Comparison of ENCODE assay signal across 30 mouse cellular contexts in genomic region chr12:75587501-75587900, GRCm38 (mm10). TPM values are rescaled to one million over a fixed set of nuclear protein-coding genes. Genes with fewer than 3 reads are reported as not detected.
DNase-seq lines count a peak whose midpoint lies in the region; ATAC-seq and TF ChIP-seq lines count a peak whose summit lies in the region.
"Had no signal": no experiment of that assay in that cellular context is flagged by ENCODE, and none has a peak within 500 bp of the region (broad histone marks: within the 10 kb centered on the region; RNA-seq: fewer than 3 reads in every experiment).

No protein-coding gene starts in this region.

- intact Hi-C loops in left cerebral cortex, adult 2 months (cut with DNase I), result no loop called here

- no peaks in the 10 kb centered on the region for H3K9me3 ChIP-seq in forebrain, postnatal 0 days (ENCODE audit: low read length)
- no peaks in the 10 kb centered on the region for H3K9me3 ChIP-seq in forebrain, embryonic 16.5 days (ENCODE audit: control insufficient read depth, low read length)
- no peaks in the 10 kb centered on the region for H3K9me3 ChIP-seq in ES-E14 (ENCODE audit: control insufficient read depth, insufficient read depth, low read depth, low read length)
- no peaks in the 10 kb centered on the region for H3K9me3 ChIP-seq in midbrain, embryonic 13.5 days
- H3K9me3 ChIP-seq: embryonic facial prominence, embryonic 15.5 days; intestine, embryonic 15.5 days; limb, embryonic 10.5 days; megakaryocyte, embryonic 14.5 days; midbrain, embryonic 15.5 days; neural tube, embryonic 13.5 days had no signal

- ATAC-seq in forebrain, postnatal 0 days, result no peak
- ATAC-seq in forebrain, embryonic 16.5 days, result no peak
- no peak for ATAC-seq in midbrain, embryonic 13.5 days
- ATAC-seq: activated CD4-positive, CD25-positive, alpha-beta regulatory T cell, adult 4 months; forebrain, embryonic 14.5 days; intestine, embryonic 15.5 days; midbrain, embryonic 15.5 days; Patski had no signal

- DNase-seq in forebrain, postnatal 0 days, result no peak
- no peak for DNase-seq in left cerebral cortex, adult 2 months (ENCODE audit: extremely low spot score in 1 of 2, low spot score in 2 of 2)
- DNase-seq in left cerebral cortex, adult 11 months (ENCODE audit: low spot score), result no peak
- DNase-seq in 3T3-L1 (ENCODE audit: low read depth, low spot score) (peak; percentile 25), ES-E14 (ENCODE audit: low read depth, low spot score) (peak; percentile 30)
- no peak for DNase-seq in retina, postnatal 1 day
- DNase-seq: adrenal gland, postnatal 10 days; B cell, adult 2 months; cerebellum, adult 9-11 months; gastrocnemius, postnatal 10 days; heart, adult 18-20 months; kidney, adult 9 months; kidney, postnatal 36 days; lung, adult 2 months; lung, postnatal 36 days; right cerebral cortex, postnatal 4 days; thymus, adult 18-20 months had no signal

- TF ChIP-seq CTCF in forebrain, postnatal 0 days (IDR thresholded peaks at IDR 0.05; ENCODE audit: low read depth), result peak; percentile 17; the same call in 1 of the 2 replicates
- TF ChIP-seq CTCF in left cerebral cortex, adult 2 months (IDR thresholded peaks at IDR 0.05), result peak; percentile 23

- in situ Hi-C loops in ES-E14 (cut with MboI; ENCODE audit: low sequenced_read_pairs in 2 of 2, unreplicated experiment in 2 of 2), result no loop called here

- peaks cover 19% of the 10 kb centered on the region for H3K36me3 ChIP-seq in forebrain, postnatal 0 days (ENCODE audit: insufficient read depth)
- peaks cover 9% of the 10 kb centered on the region for H3K36me3 ChIP-seq in forebrain, embryonic 16.5 days (ENCODE audit: control insufficient read depth, insufficient read depth)
- peaks cover 5% of the 10 kb centered on the region; the same call in 1 of the 2 replicates for H3K36me3 ChIP-seq in ES-E14 (ENCODE audit: control insufficient read depth, insufficient read depth, low read length, poor library complexity, severe bottlenecking)
- H3K36me3 ChIP-seq in midbrain, embryonic 13.5 days, result peaks cover 51% of the 10 kb centered on the region

- no peaks in the 10 kb centered on the region for H3K4me1 ChIP-seq in forebrain, postnatal 0 days (ENCODE audit: insufficient read depth)
- H3K4me1 ChIP-seq in forebrain, embryonic 16.5 days (replicated peaks; ENCODE audit: control insufficient read depth, insufficient read depth, low read length), result peaks cover 3% of the 10 kb centered on the region; the same call in 1 of the 2 replicates
- no peaks in the 10 kb centered on the region for H3K4me1 ChIP-seq in ES-E14 (ENCODE audit: control insufficient read depth in 2 of 2, insufficient read depth in 2 of 2, low read length in 2 of 2, poor library complexity in 1 of 2)
- H3K4me1 ChIP-seq in midbrain, embryonic 13.5 days (replicated peaks), result no peaks in the 10 kb centered on the region
- H3K4me1 ChIP-seq: embryonic facial prominence, embryonic 15.5 days; intestine, embryonic 15.5 days; limb, embryonic 10.5 days; midbrain, embryonic 15.5 days; neural tube, embryonic 13.5 days had no signal

- no peak overlapping the region for H3K4me2 ChIP-seq in forebrain, postnatal 0 days (ENCODE audit: low read depth)
- H3K4me2 ChIP-seq in forebrain, embryonic 16.5 days (ENCODE audit: low read length), result no peak overlapping the region
- no peak overlapping the region for H3K4me2 ChIP-seq in midbrain, embryonic 13.5 days (replicated peaks)
- H3K4me2 ChIP-seq: embryonic facial prominence, embryonic 15.5 days; hindbrain, embryonic 14.5 days; intestine, embryonic 15.5 days; midbrain, embryonic 15.5 days; neural tube, embryonic 13.5 days had no signal

- H3K27ac ChIP-seq in forebrain, postnatal 0 days (ENCODE audit: low read depth, low read length), result no peak overlapping the region
- H3K27ac ChIP-seq in forebrain, embryonic 16.5 days (ENCODE audit: low read length), result no peak overlapping the region
- H3K27ac ChIP-seq in left cerebral cortex, adult 2 months, result no peak overlapping the region
- no peak overlapping the region for H3K27ac ChIP-seq in ES-E14 (ENCODE audit: insufficient read depth, low read depth, low read length, poor library complexity, severe bottlenecking)
- H3K27ac ChIP-seq in midbrain, embryonic 13.5 days, result no peak overlapping the region
- H3K27ac ChIP-seq: embryonic facial prominence, embryonic 15.5 days; hindbrain, embryonic 14.5 days; intestine, embryonic 15.5 days; limb, embryonic 10.5 days; midbrain, embryonic 15.5 days; neural tube, embryonic 13.5 days had no signal

- H3K4me3 ChIP-seq in forebrain, postnatal 0 days (ENCODE audit: low read depth, low read length), result no peak overlapping the region
- H3K4me3 ChIP-seq in forebrain, embryonic 16.5 days (replicated peaks; ENCODE audit: low read length), result no peak overlapping the region
- no peak overlapping the region for H3K4me3 ChIP-seq in left cerebral cortex, adult 2 months
- no peak overlapping the region for H3K4me3 ChIP-seq in ES-E14 (ENCODE audit: insufficient read depth in 1 of 2, low read depth in 1 of 2, low read length in 2 of 2, poor library complexity in 1 of 2, severe bottlenecking in 1 of 2)
- no peak overlapping the region for H3K4me3 ChIP-seq in midbrain, embryonic 13.5 days (replicated peaks)
- H3K4me3 ChIP-seq: embryonic facial prominence, embryonic 15.5 days; intestine, embryonic 15.5 days; limb, embryonic 10.5 days; megakaryocyte, embryonic 14.5 days; midbrain, embryonic 15.5 days; myocyte; neural tube, embryonic 13.5 days had no signal

- no peaks in the 10 kb centered on the region for H3K27me3 ChIP-seq in forebrain, postnatal 0 days (ENCODE audit: insufficient read depth, low read length)
- no peaks in the 10 kb centered on the region for H3K27me3 ChIP-seq in forebrain, embryonic 16.5 days (replicated peaks; ENCODE audit: control insufficient read depth, insufficient read depth, low read length)
- H3K27me3 ChIP-seq in midbrain, embryonic 13.5 days, result no peaks in the 10 kb centered on the region
- H3K27me3 ChIP-seq: embryonic facial prominence, embryonic 15.5 days; intestine, embryonic 15.5 days; megakaryocyte, embryonic 14.5 days; midbrain, embryonic 15.5 days; neural tube, embryonic 13.5 days; Patski had no signal

- H3K9ac ChIP-seq in forebrain, postnatal 0 days, result no peak overlapping the region
- no peak overlapping the region for H3K9ac ChIP-seq in forebrain, embryonic 16.5 days (replicated peaks; ENCODE audit: low read depth, low read length)
- H3K9ac ChIP-seq in ES-E14 (ENCODE audit: insufficient read depth, low read depth, low read length, poor library complexity, severe bottlenecking), result no peak overlapping the region
- no peak overlapping the region for H3K9ac ChIP-seq in midbrain, embryonic 13.5 days (replicated peaks)
- H3K9ac ChIP-seq: embryonic facial prominence, embryonic 15.5 days; hindbrain, embryonic 14.5 days; intestine, embryonic 15.5 days; midbrain, embryonic 15.5 days; neural tube, embryonic 13.5 days had no signal

TF ChIP-seq in ES-E14, 5 proteins besides CTCF, POLR2A, EP300 and RAD21:
- TF ChIP-seq MAFK (IDR thresholded peaks at IDR 0.05; ENCODE audit: insufficient read depth, low read depth, low read length) (no peak), CHD2 (IDR thresholded peaks at IDR 0.05; ENCODE audit: low read depth, low read length) (no peak)

RNA-seq across cellular contexts. Expression of gene Ppp2r5e, which starts 8.5 kb away (rescaled TPM):
- 35.4 and 50.8 TPM in 2 replicates for total RNA-seq in forebrain, postnatal 0 days (2014; rRNA removed)
- 22.7 and 26.7 TPM in 2 replicates for polyA plus RNA-seq in forebrain, postnatal 0 days (2015; fragmentation: Nextera tagmentation; extraction: Ambion mirVana)
- polyA plus RNA-seq in forebrain, embryonic 16.5 days (2015; fragmentation: Nextera tagmentation; extraction: Ambion mirVana), result 22.1 and 23.8 TPM in 2 replicates
- 10 to 100 TPM; 81.7 to 84.9 TPM for total RNA-seq in left cerebral cortex, adult 2 months (2021)
- total RNA-seq in ES-E14 (2012; rRNA removed), result 12.8 and 16.6 TPM in 2 replicates
- polyA plus RNA-seq in midbrain, embryonic 13.5 days (2015; fragmentation: Nextera tagmentation; extraction: Ambion mirVana), result 21.4 TPM in 2 replicates

Comparison
In these comparisons a context has a peak if more than half of its experiments do, and no peak if none do; other contexts are left out.
1. DNase-seq: peak in 3T3-L1 (single experiment) and ES-E14 (single experiment); none in forebrain, postnatal 0 days (single experiment), left cerebral cortex, adult 2 months (0 of 2), left cerebral cortex, adult 11 months (single experiment) and retina, postnatal 1 day (single experiment).